Mouse (Mus musculus) brain, adult 2 months (tissue): ENCODE results near the gene Katnbl1.

ENCODE experiments used
- DNase-seq: peaks from one replicate; pipeline ENCODE4 v3.0.0; 2011; ENCODE audit warnings: low read depth, low spot score

Katnbl1 gene

GRCm38 (mm10) chr2:112378973-112379898, at the start of gene Katnbl1:
Gene Katnbl1 (plus strand): TSS chr2:112379211.
- peak; percentile 95 for DNase-seq

DNA sequence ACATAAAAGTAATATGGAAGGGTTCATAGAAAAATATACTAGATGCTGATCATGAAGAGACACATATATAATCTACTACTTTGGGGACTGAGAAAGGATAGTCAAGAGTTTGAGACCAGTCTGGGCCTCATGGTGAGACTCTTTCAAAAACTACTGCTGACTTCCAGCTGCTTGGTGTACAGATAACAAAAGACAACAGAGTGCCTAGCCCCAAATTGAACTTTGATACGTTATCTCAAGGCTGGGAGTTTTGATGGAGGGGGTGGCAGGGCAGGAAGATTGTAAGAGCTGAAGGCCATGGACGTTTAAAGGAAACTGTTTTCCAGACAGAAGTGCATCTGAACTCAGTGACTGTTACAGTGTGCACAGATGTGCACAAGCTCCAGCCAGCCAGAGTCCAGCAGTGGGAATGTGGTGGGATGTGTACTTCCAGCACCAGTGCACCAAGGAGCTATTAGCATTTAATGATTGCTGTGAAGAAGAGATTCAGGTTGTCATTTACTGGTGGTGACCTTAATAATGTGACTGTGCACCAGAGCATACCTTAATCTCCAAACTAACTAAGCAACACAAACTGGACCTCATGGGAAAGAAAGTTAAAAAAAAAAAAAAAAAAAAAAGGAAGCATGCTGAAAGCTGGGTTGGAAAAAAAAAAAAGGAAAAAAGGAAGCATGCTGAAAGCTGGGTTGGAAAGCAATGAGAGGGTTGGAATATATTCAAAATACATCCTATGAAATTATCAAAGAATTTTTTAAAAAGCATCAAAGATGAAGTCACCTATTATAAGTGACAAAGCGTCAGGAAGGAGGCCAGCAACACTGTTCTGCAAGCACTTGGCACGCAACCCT, 46.7 kb upstream of the Katnbl1 start:
- no peak for DNase-seq

- DNase-seq: no peak
Measured at GRCm38 (mm10) chr2:112337211-112337610, 41.8 kb upstream of the Katnbl1 start.

GRCm38 (mm10) chr2:112339736-112340135, 39.3 kb upstream of the Katnbl1 start:
- DNase-seq: peak; percentile 39

- DNase-seq: no peak
Measured at GRCm38 (mm10) chr2:112341117-112341516, 37.9 kb upstream of the Katnbl1 start.

GRCm38 (mm10) chr2:112348246-112348645, 30.8 kb upstream of the Katnbl1 start:
- DNase-seq: peak; percentile 15

- no peak for DNase-seq
Measured at GRCm38 (mm10) chr2:112353685-112354455, 25.1 kb upstream of the Katnbl1 start.

DNA sequence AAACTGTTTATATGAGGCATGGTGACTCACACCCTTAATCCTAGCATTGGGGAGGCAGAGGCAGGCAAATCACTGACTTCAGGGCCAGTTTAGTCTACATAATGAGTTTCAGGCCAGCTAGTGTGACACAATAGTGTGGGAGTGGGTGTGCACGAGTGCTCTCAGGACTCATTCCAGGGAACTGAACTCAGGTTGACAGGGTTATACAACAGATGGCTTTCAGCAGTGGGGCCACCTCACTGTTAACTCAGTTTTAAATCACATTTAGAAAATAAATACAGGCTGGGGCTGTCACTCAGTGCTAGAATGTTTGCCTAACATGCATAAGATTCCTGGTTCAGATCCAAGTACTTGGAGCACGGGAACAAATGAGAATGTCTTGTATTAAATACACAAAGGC, 19.4 kb upstream of the Katnbl1 start:
- peak; percentile 46 for DNase-seq

DNA sequence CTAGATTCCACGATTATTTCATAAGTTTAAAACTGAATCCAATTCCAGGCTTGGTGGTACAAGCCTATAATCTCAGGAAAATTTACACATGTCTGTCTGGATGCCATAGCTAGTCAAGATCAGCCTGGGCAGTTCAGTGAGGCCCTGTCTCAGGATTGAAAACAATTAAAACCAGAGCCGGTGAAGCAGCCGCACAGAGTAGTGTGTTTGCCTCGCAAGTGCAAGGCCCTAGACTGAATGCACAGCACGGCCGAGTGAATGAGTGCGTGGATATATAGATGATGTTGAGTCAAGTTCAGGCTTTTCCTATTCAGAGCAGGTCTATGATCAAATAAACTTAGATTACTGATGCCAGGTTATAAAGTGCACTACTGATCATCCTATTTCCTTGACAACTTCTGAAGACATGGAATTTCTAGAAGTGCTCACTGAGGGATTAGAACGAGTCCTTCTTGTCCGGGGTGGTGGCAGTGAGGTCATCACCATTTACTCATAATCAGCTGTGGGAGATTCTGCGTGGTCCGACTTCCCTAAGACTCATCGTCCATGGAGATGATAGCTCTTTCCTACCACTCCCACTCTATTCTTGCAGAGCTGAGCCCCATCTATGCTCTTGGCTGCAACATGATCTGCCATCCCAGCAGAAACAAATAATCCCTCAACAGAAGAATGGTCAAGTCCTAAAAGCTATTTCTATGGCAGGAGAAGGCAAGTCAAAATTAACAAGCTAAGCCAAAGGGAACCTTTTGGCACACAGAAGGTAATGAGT, 18.8 kb upstream of the Katnbl1 start:
- no peak for DNase-seq

DNA sequence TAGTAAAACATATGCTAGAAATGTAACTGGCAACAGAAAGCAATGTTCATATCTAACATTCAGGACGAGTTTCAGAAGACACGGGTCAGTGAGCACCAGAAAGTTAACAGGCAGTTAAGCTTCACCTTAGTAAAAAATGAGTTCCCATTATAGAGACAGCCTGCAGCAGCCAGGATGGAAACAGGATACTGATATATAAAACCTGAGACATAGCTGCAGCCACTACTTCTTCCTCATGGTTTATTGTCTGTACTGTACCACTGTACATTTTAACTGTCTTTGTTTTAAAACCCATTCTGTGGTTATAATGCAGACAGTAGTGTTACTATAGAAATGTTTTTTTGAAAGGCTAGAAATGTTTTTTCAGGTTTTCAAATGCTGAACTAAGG, 18.2 kb upstream of the Katnbl1 start:
- no peak for DNase-seq

- DNase-seq: no peak
Measured at GRCm38 (mm10) chr2:112367222-112367621, 11.8 kb upstream of the Katnbl1 start.

- peak; percentile 98 for DNase-seq
Measured at GRCm38 (mm10) chr2:112367726-112368673, 11.0 kb upstream of the Katnbl1 start, which contains the start of gene Emc4. Gene Emc4 (minus strand): TSS chr2:112368027.

DNA sequence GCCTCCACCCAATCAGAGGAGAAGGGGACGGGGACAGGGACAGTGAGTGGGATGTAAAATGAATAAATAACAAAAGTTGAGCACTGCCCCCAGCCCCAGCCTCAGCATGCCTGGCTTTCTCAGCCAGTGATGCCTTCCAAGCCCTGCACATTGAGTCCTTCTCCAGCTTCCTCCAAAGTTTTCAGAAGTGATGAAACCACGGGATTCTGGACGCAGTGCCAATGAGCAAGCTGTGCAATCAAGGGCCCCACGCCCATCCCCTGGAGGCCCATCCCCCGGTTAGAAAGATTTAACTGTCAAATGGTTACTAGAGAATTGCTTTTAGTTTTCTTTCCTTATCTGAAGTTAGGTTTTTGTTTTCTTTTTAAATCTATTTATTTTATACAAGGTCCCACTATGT, 9.1 kb upstream of the Katnbl1 start:
- no peak for DNase-seq

DNA sequence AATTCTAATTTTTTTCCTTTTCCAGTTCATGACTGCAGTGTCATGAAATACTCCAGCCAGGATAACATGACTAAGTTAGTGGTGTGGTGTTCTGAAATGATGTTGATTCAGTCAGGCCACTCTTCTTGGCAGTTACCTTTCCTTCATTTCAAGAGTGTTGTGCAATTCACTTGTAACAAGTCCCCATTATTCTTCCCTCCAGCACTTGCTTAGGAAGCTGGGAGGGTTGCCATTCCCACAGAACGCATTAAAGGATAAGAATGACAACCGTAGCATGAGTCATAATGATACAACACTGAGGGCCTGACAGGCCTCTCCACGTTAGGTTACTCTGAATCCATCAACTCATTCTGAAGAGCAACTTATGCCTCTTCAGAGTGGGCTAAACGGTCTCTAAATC, 5.9 kb upstream of the Katnbl1 start:
- DNase-seq: no peak

GRCm38 (mm10) chr2:112374610-112375009, 4.4 kb upstream of the Katnbl1 start:
- no peak for DNase-seq

DNA sequence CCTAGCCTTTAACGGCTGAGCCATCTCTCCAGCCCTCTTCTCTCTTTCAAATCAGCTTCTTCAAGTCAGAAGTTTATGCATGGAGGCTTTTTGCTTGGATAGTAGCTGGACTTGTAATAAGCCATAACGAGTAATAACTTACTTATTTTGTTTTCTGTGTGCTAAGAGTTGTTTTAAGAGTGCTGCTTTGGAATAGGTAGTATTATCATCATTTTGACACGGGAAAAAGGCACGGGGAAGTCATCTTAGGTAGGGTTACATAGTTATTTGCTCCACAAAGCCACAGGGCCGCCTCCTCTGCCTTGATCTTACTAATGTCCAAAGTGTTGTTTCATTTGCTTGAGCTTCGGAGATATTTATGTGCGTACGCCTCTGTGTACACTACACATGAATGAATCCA, 1.1 kb downstream of the Katnbl1 start:
- no peak for DNase-seq

- no peak for DNase-seq
Measured at GRCm38 (mm10) chr2:112381219-112381618, 2.2 kb downstream of the Katnbl1 start.

GRCm38 (mm10) chr2:112390843-112391242, 11.8 kb downstream of the Katnbl1 start:
- DNase-seq: peak; percentile 51

DNA sequence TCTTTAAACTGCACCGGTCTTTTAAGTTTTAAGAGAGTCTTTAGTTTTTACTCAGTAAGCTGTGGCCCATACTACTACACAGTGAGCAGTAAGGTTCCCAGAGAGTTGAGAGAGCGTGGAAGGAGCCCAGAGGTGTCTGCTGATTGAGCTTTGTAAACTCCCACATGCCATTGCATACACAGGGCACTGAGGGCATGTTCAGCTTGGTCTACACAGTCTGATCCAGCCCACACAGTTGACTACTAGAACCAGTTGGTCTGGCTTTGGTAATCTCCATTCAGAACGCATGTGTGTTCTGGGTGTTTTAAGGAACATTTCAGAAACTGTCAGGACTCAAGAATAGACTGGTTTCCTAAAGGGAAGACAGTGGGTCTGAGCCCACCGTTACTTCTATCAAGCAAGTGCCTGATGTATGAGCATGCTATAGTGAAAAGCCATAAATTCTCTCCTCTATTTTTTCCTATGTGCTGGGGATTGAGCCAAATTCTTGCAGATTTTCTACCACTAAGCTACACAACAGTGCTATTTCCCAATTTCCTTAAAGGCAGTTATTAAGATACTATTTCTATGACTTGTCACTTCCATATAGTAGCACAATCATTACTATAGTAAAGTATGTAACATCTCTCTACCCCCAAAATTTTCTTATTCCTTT, 12.5 kb downstream of the Katnbl1 start:
- DNase-seq: no peak
